Mouse (Mus musculus) cerebellum, adult 18-20 months (tissue): ENCODE measurements around the gene Nat8f3.
"Not testable (repeated sequence)": the region's sequence is repeated elsewhere in the genome, so short reads cannot be mapped to it uniquely, and the experiment has no call there.

Source experiments
- DNase-seq, 2 experiments: peaks; one replicate each; pipeline ENCODE4 v3.0.0; 2021

The Nat8f3 gene

DNA sequence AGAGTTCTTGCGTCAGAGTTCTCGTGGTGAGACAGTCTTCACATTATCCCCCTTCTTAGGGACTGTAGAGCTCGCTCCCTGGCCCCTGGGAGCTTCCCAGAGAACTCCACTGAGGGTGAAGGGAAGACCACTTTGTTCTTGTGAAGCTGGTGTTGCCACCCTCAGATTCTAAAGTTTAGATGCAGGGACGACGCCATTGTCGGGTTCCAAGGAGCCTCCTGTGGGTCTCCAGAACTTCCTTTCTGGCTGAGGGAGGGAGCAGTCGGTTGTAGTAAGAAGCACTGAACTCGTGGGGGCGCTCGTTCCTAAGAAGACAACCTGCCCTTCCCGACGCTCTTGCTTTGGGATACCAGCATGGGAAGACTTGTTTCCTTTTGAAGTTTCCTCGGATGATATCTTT lies at the start of gene Nat8f3:
Gene Nat8f3, minus strand, starts transcription at position 223 of the 400 bp plus-strand sequence.
- peak; percentile 17 to 45 for DNase-seq

DNA sequence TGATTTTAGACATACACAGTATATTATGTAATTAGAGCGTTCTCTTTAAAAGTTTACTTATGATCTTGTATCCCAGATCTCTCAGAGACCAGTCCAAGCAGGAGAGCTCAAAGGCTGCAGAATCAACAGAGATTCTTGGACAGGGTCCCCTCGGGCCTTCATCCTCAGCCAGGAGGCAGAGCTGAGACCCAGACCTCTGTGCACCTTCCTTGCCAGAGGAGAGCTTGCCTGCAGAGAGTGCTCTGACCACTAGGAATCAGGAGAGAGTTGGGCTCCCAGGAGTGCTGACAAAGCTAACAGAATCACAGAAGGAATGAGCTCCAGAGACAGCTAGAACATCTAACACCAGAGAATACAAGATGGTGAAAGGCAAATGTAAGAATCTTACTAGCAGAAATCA lies 47.8 kb upstream of the Nat8f3 start:
- no peak for DNase-seq

DNA sequence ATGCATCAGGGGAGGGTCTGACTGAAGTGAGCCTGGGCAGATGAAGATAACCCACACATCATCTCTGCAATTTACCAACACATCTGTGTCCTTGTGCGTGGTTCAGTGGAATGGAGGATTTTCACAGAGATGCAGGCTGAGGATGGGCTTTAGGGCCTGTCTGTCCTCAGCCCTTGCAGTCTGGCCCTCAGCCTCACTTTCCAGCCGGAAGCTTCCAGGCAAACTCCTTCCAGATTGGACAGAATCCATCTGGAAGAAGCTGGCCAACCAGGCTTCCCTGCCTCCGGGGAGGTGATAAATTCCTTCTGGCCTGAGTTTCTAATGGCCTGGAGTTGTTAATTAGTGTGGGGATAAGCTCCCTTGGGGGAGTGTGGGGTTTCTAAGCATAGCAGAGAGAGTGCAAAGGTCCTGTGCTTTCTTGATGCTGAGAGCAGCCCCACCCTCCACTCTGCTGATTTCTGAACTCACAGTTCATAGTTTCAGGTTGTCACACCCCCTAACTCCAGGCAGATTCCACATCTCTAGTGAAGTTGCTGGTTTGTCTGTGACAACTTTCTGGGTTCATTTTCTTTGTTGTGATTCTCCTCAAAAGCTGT lies 45.5 kb upstream of the Nat8f3 start:
- DNase-seq: not testable (repeated sequence)

DNA sequence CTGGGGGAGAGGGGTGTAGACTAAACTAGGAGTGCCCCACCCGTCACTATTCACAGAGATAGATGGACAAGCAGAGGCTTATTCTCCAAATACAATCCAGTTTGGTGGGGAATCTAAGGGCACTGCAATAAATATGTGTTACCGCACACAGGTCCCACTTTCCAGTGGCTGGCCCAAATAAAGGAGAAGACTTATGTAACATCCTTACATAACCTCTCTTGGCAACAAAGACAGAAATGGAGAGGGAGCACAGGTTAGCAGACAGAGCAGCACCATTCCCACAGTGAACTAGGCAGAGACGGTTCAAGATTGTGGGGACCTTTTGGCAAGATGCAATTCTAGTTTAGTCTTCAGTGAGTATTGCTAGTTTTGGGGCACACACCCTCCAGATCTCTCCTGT lies 45.0 kb upstream of the Nat8f3 start:
- DNase-seq: not testable (repeated sequence)

DNA sequence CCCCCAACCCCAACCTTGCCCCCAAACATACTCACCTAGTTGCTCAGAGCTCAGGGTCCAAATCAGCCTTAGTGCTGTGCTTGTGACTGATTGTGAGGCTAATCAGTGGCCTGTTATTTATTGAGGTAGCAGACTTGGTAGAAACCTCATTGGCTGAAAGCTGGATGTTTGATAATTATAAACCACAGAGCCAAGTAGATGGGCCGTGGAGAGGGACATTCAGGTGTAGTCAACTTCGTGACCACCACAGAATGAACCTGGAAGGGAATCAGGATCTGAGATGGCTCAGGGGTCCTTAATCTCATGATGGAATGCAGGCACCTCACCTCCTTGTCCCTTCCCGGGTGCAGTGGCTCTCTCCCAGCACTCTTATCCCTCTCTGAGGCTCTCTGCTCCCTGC lies 44.2 kb upstream of the Nat8f3 start:
- DNase-seq: not testable (repeated sequence)

DNA sequence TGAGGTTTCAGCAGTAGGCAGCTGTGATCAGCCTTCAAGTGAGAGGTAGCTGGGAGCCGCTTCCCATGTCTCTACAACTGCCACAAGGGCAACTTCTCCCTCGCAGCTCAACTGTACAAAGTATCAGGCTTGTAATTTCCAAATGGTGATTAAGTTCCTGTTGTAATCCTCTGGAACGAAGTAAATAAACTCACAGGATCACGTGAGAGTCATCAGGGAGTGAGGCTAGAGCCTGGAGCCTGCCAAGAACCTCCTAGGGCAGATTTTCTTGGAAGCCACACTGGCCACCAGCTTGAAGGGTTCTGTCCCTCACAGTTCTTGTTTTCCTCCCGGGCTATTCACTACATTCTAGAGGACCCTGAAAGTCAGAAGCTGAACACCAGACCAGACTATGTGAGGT lies 37.6 kb upstream of the Nat8f3 start:
- not testable (repeated sequence) for DNase-seq

DNA sequence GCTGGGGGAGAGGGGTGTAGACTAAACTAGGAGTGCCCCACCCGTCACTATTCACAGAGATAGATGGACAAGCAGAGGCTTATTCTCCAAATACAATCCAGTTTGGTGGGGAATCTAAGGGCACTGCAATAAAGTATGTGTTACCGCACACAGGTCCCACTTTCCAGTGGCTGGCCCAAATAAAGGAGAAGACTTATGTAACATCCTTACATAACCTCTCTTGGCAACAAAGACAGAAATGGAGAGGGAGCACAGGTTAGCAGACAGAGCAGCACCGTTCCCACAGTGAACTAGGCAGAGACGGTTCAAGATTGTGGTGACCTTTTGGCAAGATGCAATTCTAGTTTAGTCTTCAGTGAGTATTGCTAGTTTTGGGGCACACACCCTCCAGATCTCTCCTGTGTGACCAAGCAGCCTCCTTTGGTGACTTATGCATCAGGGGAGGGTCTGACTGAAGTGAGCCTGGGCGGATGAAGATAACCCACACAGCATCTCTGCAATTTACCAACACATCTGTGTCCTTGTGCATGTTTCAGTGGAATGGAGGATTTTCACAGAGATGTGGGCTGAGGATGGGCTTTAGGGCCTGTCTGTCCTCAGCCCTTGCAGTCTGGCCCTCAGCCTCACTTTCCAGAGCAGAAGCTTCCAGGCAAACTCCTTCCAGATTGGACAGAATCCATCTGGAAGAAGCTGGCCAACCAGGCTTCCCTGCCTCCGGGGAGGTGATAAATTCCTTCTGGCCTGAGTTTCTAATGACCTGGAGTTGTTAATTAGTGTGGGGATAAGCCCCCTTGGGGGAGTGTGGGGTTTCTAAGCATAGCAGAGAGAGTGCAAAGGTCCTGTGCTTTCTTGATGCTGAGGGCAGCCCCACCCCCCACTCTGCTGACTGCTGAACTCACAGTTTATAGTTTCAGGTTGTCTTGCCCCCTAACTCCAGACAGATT lies 2.2 kb downstream of the Nat8f3 start:
- DNase-seq: peak in 1 of 2 experiments; percentile 23

DNA sequence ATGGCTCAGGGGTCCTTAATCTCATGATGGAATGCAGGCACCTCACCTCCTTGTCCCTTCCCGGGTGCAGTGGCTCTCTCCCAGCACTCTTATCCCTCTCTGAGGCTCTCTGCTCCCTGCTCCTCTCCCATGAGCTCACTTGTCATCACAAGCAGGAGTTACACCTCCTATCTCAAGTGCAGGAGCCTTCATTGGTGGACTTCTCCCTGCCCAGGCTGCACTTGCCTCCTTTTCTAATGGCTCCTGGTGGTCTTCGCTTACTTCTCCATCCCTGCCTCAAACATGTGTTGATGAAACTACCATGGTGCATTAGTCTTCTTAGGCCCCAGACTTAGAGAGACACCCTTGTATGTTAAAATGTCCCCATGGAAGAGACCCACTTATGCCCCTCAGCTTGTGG lies 2.9 kb downstream of the Nat8f3 start:
- not testable (repeated sequence) for DNase-seq

DNA sequence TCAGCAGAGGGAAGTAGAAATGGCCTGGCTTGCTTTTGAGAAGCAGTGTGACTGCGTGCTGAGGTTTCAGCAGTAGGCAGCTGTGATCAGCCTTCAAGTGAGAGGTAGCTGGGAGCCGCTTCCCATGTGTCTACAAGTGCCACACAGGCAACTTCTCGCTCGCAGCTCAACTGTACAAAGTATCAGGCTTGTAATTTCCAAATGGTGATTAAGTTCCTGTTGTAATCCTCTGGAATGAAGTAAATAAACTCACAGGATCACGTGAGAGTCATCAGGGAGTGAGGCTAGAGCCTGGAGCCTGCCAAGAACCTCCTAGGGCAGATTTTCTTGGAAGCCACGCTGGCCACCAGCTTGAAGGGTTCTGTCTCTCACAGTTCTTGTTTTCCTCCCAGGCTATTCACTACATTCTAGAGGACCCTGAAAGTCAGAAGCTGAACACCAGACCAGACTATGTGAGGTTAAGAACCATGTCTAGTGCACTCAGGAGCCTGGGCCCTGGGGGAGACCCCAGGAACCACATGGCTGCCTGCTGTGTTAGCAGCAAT lies 9.8 kb downstream of the Nat8f3 start:
- DNase-seq: not testable (repeated sequence)

DNA sequence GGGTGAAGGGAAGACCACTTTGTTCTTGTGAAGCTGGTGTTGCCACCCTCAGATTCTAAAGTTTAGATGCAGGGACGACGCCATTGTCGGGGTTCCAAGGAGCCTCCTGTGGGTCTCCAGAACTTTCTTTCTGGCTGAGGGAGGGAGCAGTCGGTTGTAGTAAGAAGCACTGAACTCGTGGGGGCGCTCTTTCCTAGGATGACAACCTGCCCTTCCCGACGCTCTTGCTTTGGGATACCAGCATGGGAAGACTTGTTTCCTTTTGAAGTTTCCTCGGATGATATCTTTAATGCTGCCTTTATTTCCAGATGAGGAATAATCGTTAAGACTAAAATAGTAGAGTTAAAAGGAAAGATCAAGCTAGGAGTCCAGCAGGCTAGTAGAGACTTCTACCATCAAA lies 52.4 kb downstream of the Nat8f3 start, which contains the start of gene Nat8f7:
Gene Nat8f7, minus strand, starts transcription at position 101 of the 400 bp plus-strand sequence.
- DNase-seq: not testable (repeated sequence)

DNA sequence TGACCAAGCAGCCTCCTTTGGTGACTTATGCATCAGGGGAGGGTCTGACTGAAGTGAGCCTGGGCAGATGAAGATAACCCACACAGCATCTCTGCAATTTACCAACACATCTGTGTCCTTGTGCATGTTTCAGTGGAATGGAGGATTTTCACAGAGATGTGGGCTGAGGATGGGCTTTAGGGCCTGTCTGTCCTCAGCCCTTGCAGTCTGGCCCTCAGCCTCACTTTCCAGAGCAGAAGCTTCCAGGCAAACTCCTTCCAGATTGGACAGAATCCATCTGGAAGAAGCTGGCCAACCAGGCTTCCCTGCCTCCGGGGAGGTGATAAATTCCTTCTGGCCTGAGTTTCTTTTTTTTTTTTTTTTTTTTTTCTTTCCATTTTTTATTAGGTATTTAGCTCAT lies 55.9 kb downstream of the Nat8f3 start:
- not testable (repeated sequence) for DNase-seq

DNA sequence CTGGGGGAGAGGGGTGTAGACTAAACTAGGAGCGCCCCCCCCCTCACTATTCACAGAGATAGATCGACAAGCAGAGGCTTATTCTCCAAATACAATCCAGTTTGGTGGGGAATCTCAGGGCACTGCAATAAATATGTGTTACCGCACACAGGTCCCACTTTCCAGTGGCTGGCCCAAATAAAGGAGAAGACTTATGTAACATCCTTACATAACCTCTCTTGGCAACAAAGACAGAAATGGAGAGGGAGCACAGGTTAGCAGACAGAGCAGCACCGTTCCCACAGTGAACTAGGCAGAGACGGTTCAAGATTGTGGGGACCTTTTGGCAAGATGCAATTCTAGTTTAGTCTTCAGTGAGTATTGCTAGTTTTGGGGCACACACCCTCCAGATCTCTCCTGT lies 56.3 kb downstream of the Nat8f3 start:
- peak in 1 of 2 experiments; percentile 22 for DNase-seq

DNA sequence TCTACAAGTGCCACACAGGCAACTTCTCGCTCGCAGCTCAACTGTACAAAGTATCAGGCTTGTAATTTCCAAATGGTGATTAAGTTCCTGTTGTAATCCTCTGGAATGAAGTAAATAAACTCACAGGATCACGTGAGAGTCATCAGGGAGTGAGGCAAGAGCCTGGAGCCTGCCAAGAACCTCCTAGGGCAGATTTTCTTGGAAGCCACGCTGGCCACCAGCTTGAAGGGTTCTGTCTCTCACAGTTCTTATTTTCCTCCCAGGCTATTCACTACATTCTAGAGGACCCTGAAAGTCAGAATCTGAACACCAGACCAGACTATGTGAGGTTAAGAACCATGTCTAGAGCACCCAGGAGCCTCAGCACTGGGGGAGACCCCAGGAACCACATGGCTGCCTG lies 63.6 kb downstream of the Nat8f3 start:
- DNase-seq: not testable (repeated sequence)
